In the genomic region with DNA sequence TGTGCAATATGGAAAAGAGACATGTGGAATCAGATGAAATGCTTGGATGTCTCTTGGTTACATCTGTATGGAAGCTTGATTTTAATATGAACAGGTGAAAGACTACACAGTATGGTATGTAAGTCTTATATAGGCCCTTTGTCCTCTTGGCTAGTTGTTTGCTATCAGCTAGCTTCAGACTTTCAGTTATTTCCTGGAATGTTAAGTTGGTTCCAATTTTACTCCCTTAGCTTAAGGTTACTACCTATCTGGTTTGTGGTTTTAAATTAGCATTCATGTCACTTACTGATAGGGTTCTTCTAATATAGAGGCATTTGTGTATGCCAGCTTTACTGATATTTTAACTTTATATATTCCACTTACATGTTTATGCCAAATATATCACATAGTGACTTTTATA, we compare ENCODE assay signal across 20 mouse cellular contexts.
A peak's percentile ranks its signal among the peaks of the same experiment; 100 is the strongest.
DNase-seq lines count a peak whose midpoint lies in the region; ATAC-seq and TF ChIP-seq lines count a peak whose summit lies in the region.
"Had no signal": no experiment of that assay in that cellular context is flagged by ENCODE, and none has a peak within 500 bp of the region (broad histone marks: within the 10 kb centered on the region; RNA-seq: fewer than 3 reads in every experiment).

No protein-coding gene starts in this region.

- DNase-seq in 416B (ENCODE audit: low read depth), result peak; percentile 31
- DNase-seq in MEL (ENCODE audit: low read depth, low spot score), result peak; percentile 77
- peak; percentile 6 for DNase-seq in c-Kit-positive CD71-positive TER-119-positive erythroid progenitor cells, embryonic 14.5 days (ENCODE audit: low spot score)
- no peak for DNase-seq in ovary, adult 18-20 months (ENCODE audit: low spot score)
- DNase-seq in layer of hippocampus, postnatal 10 days (ENCODE audit: low spot score in 2 of 2), result no peak
- DNase-seq: adrenal gland, adult 2 months; adrenal gland, postnatal 14 days; cerebellum, adult 2 months; cerebellum, adult 9-11 months; cerebellum, postnatal 25 days; forebrain, postnatal 0 days; gastrocnemius, adult 2 months; gastrocnemius, postnatal 14 days; heart, adult 11 months had no signal

- H3K79me2 ChIP-seq in MEL (ENCODE audit: control insufficient read depth, insufficient read depth, low read length, poor library complexity), result no peaks in the 10 kb centered on the region

- TF ChIP-seq EP300 in MEL (IDR thresholded peaks at IDR 0.05; ENCODE audit: low read depth in 1 of 2, low read length in 2 of 2), result peak; percentile 98 to 99

- no peak; the same call in 1 of the 2 replicates for TF ChIP-seq RAD21 in MEL (IDR thresholded peaks at IDR 0.05; ENCODE audit: low read depth, low read length)

- no peak overlapping the region for H3K4me3 ChIP-seq in MEL (ENCODE audit: control insufficient read depth in 1 of 2, insufficient read depth in 1 of 2, low read depth in 2 of 2, low read length in 2 of 2)
- H3K4me3 ChIP-seq: embryonic facial prominence, embryonic 12.5 days; embryonic facial prominence, embryonic 15.5 days; gastrocnemius, adult 2 months; hindbrain, embryonic 12.5 days; hindbrain, embryonic 15.5 days had no signal

- no peaks in the 10 kb centered on the region for H3K27me3 ChIP-seq in MEL (ENCODE audit: control insufficient read depth in 1 of 2, insufficient read depth in 2 of 2, low read length in 2 of 2)
- H3K27me3 ChIP-seq: embryonic facial prominence, embryonic 12.5 days; embryonic facial prominence, embryonic 15.5 days; hindbrain, embryonic 12.5 days; hindbrain, embryonic 15.5 days had no signal

- TF ChIP-seq POLR2A in MEL (IDR thresholded peaks at IDR 0.05; ENCODE audit: control insufficient read depth in 1 of 2, insufficient read depth in 1 of 2, low read depth in 1 of 2, low read length in 2 of 2, poor library complexity in 1 of 2), result no peak

- no peak overlapping the region for H3K9ac ChIP-seq in MEL (ENCODE audit: control insufficient read depth, low read depth, low read length, poor library complexity, severe bottlenecking)
- H3K9ac ChIP-seq: embryonic facial prominence, embryonic 12.5 days; embryonic facial prominence, embryonic 15.5 days; forebrain, postnatal 0 days; hindbrain, embryonic 12.5 days; hindbrain, embryonic 15.5 days had no signal

- ATAC-seq in inflammation-experienced regulatory T-cells, adult 6 months, result no peak
- ATAC-seq: forebrain, embryonic 14.5 days; forebrain, postnatal 0 days had no signal

- no peak for TF ChIP-seq CTCF in MEL (IDR thresholded peaks at IDR 0.05 in 2 of 3, conservative IDR thresholded peaks at IDR 0.05 in 1 of 3; ENCODE audit: control insufficient read depth in 1 of 3, insufficient read depth in 1 of 3, low read depth in 2 of 3, low read length in 3 of 3, poor library complexity in 1 of 3, severe bottlenecking in 1 of 3)

- peaks cover 0 to 8% of the 10 kb centered on the region in 2 experiments; a peak in 2 of 4 replicates for H3K36me3 ChIP-seq in MEL (ENCODE audit: control insufficient read depth in 1 of 2, insufficient read depth in 2 of 2, low read length in 2 of 2)
- H3K36me3 ChIP-seq: embryonic facial prominence, embryonic 12.5 days; embryonic facial prominence, embryonic 15.5 days; hindbrain, embryonic 12.5 days; hindbrain, embryonic 15.5 days had no signal

- H3K27ac ChIP-seq in MEL (ENCODE audit: control insufficient read depth, low read depth, low read length), result no peak overlapping the region
- H3K27ac ChIP-seq: embryonic facial prominence, embryonic 12.5 days; embryonic facial prominence, embryonic 15.5 days; gastrocnemius, adult 2 months; hindbrain, embryonic 12.5 days; hindbrain, embryonic 15.5 days had no signal

- H3K4me1 ChIP-seq in MEL (ENCODE audit: control insufficient read depth in 1 of 2, insufficient read depth in 2 of 2, low read length in 2 of 2), result peaks cover 0 to 23% of the 10 kb centered on the region in 2 experiments; a peak in 3 of 4 replicates
- H3K4me1 ChIP-seq: embryonic facial prominence, embryonic 12.5 days; embryonic facial prominence, embryonic 15.5 days; hindbrain, embryonic 12.5 days; hindbrain, embryonic 15.5 days had no signal

- H3K9me3 ChIP-seq in MEL (replicated peaks; ENCODE audit: insufficient read depth, low read length), result no peaks in the 10 kb centered on the region
- H3K9me3 ChIP-seq: embryonic facial prominence, embryonic 12.5 days; embryonic facial prominence, embryonic 15.5 days; hindbrain, embryonic 12.5 days; hindbrain, embryonic 15.5 days had no signal

TF ChIP-seq in MEL, 35 proteins besides CTCF, POLR2A, EP300 and RAD21:
- TF ChIP-seq MEF2A (IDR thresholded peaks at IDR 0.05; ENCODE audit: extremely low read depth, insufficient replicate concordance, low read depth, low read length, poor library complexity, severe bottlenecking), result peak; percentile 94; the same call in 1 of the 2 replicates
- TF ChIP-seq BHLHE40 (IDR thresholded peaks at IDR 0.05; ENCODE audit: borderline replicate concordance, low read depth, low read length), result no peak
- TF ChIP-seq POLR2AphosphoS2 (IDR thresholded peaks at IDR 0.05; ENCODE audit: low read length), result no peak
- TF ChIP-seq ZKSCAN1 (IDR thresholded peaks at IDR 0.05; ENCODE audit: low read depth, low read length), result no peak
- TF ChIP-seq MAX (IDR thresholded peaks at IDR 0.05; ENCODE audit: low read length), result no peak
- TF ChIP-seq ZC3H11A (IDR thresholded peaks at IDR 0.05; ENCODE audit: low read depth, low read length), result no peak
- TF ChIP-seq E2F4 (IDR thresholded peaks at IDR 0.05; ENCODE audit: borderline replicate concordance, low read depth, low read length), result no peak
- TF ChIP-seq JUND (IDR thresholded peaks at IDR 0.05; ENCODE audit: low read depth, low read length), result no peak
- TF ChIP-seq GABPA (IDR thresholded peaks at IDR 0.05; ENCODE audit: low read depth, low read length), result no peak
- TF ChIP-seq ETS1 (IDR thresholded peaks at IDR 0.05; ENCODE audit: low read depth, low read length), result peak; percentile 84
- TF ChIP-seq SIN3A (IDR thresholded peaks at IDR 0.05; ENCODE audit: low read length), result peak; percentile 60; the same call in 1 of the 2 replicates
- TF ChIP-seq NELFE (IDR thresholded peaks at IDR 0.05; ENCODE audit: low read depth, low read length), result no peak
- no peak for TF ChIP-seq MXI1 (IDR thresholded peaks at IDR 0.05; ENCODE audit: low read depth, low read length)
- TF ChIP-seq MAFK (IDR thresholded peaks at IDR 0.05; ENCODE audit: borderline replicate concordance, low read depth, low read length), result no peak
- TF ChIP-seq POLR2AphosphoS5 (IDR thresholded peaks at IDR 0.05; ENCODE audit: borderline replicate concordance, low read depth, low read length), result no peak
- no peak for TF ChIP-seq USF1 (IDR thresholded peaks at IDR 0.05; ENCODE audit: low read depth, low read length)
- no peak for TF ChIP-seq CHD2 (IDR thresholded peaks at IDR 0.05; ENCODE audit: low read length)
- no peak for TF ChIP-seq UBTF (IDR thresholded peaks at IDR 0.05; ENCODE audit: borderline replicate concordance, insufficient read depth, low read depth, low read length)
- TF ChIP-seq ELF1 (IDR thresholded peaks at IDR 0.05; ENCODE audit: low read depth, low read length), result no peak
- no peak for TF ChIP-seq NRF1 (IDR thresholded peaks at IDR 0.05; ENCODE audit: insufficient read depth, low read depth, low read length, poor library complexity, severe bottlenecking)
- peak; percentile 94 for TF ChIP-seq GATA1 (IDR thresholded peaks at IDR 0.05; ENCODE audit: low read depth, low read length)
- peak; percentile 97 for TF ChIP-seq TCF12 (IDR thresholded peaks at IDR 0.05; ENCODE audit: low read depth, low read length)
- no peak for TF ChIP-seq SMC3 (IDR thresholded peaks at IDR 0.05; ENCODE audit: low read depth, low read length)
- no peak for TF ChIP-seq HCFC1 (IDR thresholded peaks at IDR 0.05; ENCODE audit: low read depth, low read length)
- TF ChIP-seq MYC (IDR thresholded peaks at IDR 0.05; ENCODE audit: low read depth, low read length), result no peak; the same call in 1 of the 2 replicates
- TF ChIP-seq TBP (IDR thresholded peaks at IDR 0.05; ENCODE audit: low read depth, low read length), result no peak
- peak; percentile 82 for TF ChIP-seq RCOR1 (IDR thresholded peaks at IDR 0.05; ENCODE audit: low read depth, low read length)
- no peak for TF ChIP-seq CHD1 (IDR thresholded peaks at IDR 0.05; ENCODE audit: low read depth, low read length)
- no peak for TF ChIP-seq MAZ (IDR thresholded peaks at IDR 0.05; ENCODE audit: low read depth, low read length)
- no peak for TF ChIP-seq KAT2A (conservative IDR thresholded peaks at IDR 0.05; ENCODE audit: low read depth, low read length)
- TF ChIP-seq ZMIZ1 (IDR thresholded peaks at IDR 0.05; ENCODE audit: low read depth, low read length), result no peak
- no peak for TF ChIP-seq USF2 (IDR thresholded peaks at IDR 0.05; ENCODE audit: borderline replicate concordance in 1 of 2, insufficient read depth in 1 of 2, low read depth in 1 of 2, low read length in 2 of 2)
- TF ChIP-seq TAL1 (IDR thresholded peaks at IDR 0.05; ENCODE audit: low read length), result peak; percentile 71
- TF ChIP-seq ZNF384 (IDR thresholded peaks at IDR 0.05; ENCODE audit: low read depth, low read length), result peak; percentile 45; the same call in 1 of the 2 replicates
- TF ChIP-seq MYB (IDR thresholded peaks at IDR 0.05; ENCODE audit: low read depth, low read length), result peak; percentile 75

Comparison
In these comparisons a context has a peak if more than half of its experiments do, and no peak if none do; other contexts are left out.
1. DNase-seq: peak in 416B (single experiment), MEL (single experiment) and c-Kit-positive CD71-positive TER-119-positive erythroid progenitor cells, embryonic 14.5 days (single experiment); none in ovary, adult 18-20 months (single experiment) and layer of hippocampus, postnatal 10 days (0 of 2).